Mouse (Mus musculus) right cerebral cortex, adult 2 months (tissue): ENCODE data around the gene Dhx8.

Source experiments
- DNase-seq, 2 experiments: peaks; one replicate each; pipeline ENCODE4 v3.0.0; 2021 to 2022; ENCODE audit warnings: low spot score in 2 of 2

The Dhx8 gene

GRCm38 (mm10) chr11:101798083-101798482 is 65.4 kb downstream of the Dhx8 start:
- DNase-seq: no peak

- no peak for DNase-seq
Measured at GRCm38 (mm10) chr11:101801386-101801785, 68.7 kb downstream of the Dhx8 start.

DNA sequence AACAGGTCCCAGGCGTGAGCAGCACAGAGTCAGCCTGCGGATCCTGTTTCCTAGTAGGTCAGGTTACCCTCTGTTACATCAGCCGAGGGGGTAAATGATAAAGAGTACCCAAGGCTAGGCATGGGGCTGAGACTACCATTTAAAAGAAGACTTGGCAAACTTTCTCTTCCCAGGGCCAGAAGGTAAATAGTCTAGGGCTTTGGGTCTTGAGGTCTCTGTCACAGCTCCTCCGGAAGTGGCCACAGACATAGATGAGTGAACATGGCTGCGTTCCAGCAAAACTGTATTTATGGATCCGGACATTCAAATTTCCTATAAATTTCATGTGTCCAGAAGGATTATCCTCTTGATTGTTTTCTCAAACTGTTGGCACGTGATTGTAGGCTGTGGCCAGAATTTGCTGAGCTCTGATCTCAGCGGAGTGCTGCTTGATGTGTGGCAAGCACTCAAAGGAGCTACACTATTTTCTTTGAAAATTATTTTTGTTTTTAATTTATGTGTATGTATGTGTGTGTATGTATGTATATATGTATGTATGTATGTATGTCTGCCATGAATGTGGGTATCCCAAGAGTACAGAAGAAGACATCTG is 72.5 kb downstream of the Dhx8 start:
- DNase-seq: no peak

GRCm38 (mm10) chr11:101806741-101807140 is 74.0 kb downstream of the Dhx8 start:
- DNase-seq: no peak

GRCm38 (mm10) chr11:101807266-101807665 is 74.5 kb downstream of the Dhx8 start:
- DNase-seq: peak; percentile 47 to 58

DNA sequence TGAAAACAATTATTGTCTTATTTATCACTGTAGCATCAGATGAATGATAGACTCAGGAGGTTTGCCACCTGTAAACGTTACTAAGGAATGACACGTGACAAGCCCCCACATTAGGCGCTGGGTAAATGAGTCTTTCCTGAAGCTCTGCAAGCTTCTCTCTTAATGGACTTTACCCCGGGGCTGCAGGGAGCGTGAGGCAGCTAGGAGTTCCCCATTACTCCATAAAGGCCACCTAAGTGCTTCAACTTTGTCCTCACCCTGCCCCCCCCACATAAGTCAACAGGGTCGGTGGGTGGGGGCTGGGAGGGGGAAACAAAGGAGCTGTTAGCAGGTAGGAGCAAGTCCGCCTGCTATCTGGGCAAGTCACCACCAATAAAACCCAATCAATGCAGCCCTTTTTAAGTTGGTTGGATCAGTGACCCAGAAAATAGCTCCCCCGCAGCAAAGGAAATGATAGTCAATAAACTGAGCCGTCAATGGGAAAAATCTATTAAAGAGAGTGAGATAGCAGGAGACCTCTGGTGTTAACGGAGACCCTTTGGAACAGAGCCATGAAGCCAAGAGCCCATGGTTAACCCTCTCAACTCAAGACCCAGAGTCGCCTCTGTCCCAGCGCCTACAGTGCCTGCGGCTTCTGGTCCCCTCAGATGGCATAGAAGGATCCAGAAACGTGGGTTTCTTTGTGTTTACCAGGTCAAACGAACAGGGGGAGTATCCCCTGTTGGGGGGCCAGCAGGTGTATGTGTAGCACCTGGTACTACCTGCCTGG is 76.5 kb downstream of the Dhx8 start:
- no peak for DNase-seq

GRCm38 (mm10) chr11:101813259-101813658 is 80.5 kb downstream of the Dhx8 start:
- peak; percentile 90 to 93 for DNase-seq

GRCm38 (mm10) chr11:101814375-101815102 is 81.8 kb downstream of the Dhx8 start:
- DNase-seq: peak; percentile 78 to 81

- no peak for DNase-seq
Measured at GRCm38 (mm10) chr11:101815103-101816085, 82.7 kb downstream of the Dhx8 start.
